Mouse (Mus musculus) limb, embryonic 11.5 days (tissue): ENCODE data around the gene Slc13a4. TPM values are rescaled to one million over a fixed set of nuclear protein-coding genes. Genes with fewer than 3 reads are reported as not detected.

Experiments
- ATAC-seq: fragments of 200-750 bp; cut with Nextera tagmentation; 2 replicates; pipeline ENCODE4 v1.8.0; 2017; ENCODE audit warnings: low read depth; ENCODE audit not compliant: insufficient number of reproducible peaks, low FRiP score, low TSS enrichment
- DNase-seq: peaks from one replicate; pipeline ENCODE4 v3.0.0-alpha.2; 2015; ENCODE audit warnings: low spot score
- H3K27ac ChIP-seq: fragments of 300-500 bp; sonication (generic); replicated peaks from 2 replicates; pipeline ENCODE4 v1.5.1; 2014; ENCODE audit warnings: low read depth, mild to moderate bottlenecking, low read length
- H3K27me3 ChIP-seq: fragments of 300-500 bp; sonication (generic); 2 replicates; pipeline ENCODE4 v1.6.1; 2014; ENCODE audit warnings: mild to moderate bottlenecking, low read length, mixed read lengths; ENCODE audit not compliant: control insufficient read depth, insufficient read depth
- H3K36me3 ChIP-seq: fragments of 300-500 bp; sonication (generic); 2 replicates; pipeline ENCODE4 v1.6.1; 2014; ENCODE audit warnings: mild to moderate bottlenecking, low read length, moderate library complexity, mixed read lengths; ENCODE audit not compliant: control insufficient read depth, insufficient read depth
- H3K4me1 ChIP-seq: fragments of 300-500 bp; sonication (generic); 2 replicates; pipeline ENCODE4 v1.6.1; 2014; ENCODE audit warnings: low read length, mixed read lengths; ENCODE audit not compliant: control insufficient read depth, insufficient read depth
- H3K4me2 ChIP-seq: fragments of 300-500 bp; sonication (generic); 2 replicates; pipeline ENCODE4 v1.6.1; 2014; ENCODE audit warnings: low read depth, mild to moderate bottlenecking, moderate library complexity; ENCODE audit not compliant: severe bottlenecking
- H3K4me3 ChIP-seq: fragments of 300-500 bp; sonication (generic); 2 replicates; pipeline ENCODE4 v1.5.1; 2014; ENCODE audit warnings: low read depth, low read length
- H3K9ac ChIP-seq: fragments of 300-500 bp; sonication (generic); 2 replicates; pipeline ENCODE4 v1.6.1; 2014; ENCODE audit warnings: mild to moderate bottlenecking, low read length
- H3K9me3 ChIP-seq: fragments of 300-500 bp; sonication (generic); 2 replicates; pipeline ENCODE4 v1.6.1; 2016; ENCODE audit warnings: low read length; ENCODE audit not compliant: control insufficient read depth
- WGBS: fragments of 180-500 bp; shearing (Covaris S2); extraction: QIAGEN DNeasy Blood & Tissue Kit; methylation state at CpG from one replicate; pipeline ENCODE4 v1.1.7; 2014; 5-methylcytosine and 5-hydroxymethylcytosine counted together
- polyA plus RNA-seq: library from polyadenylated mRNA; unstranded; fragments of >200 nt; fragmentation: Nextera tagmentation; extraction: Ambion mirVana; gene quantifications from 2 replicates; pipeline ENCODE4 v1.2.1, GENCODE M21; 2014

Gene Slc13a4
- polyA plus RNA-seq, 1 experiment from 2014 or later: 0.13 TPM

GRCm38 (mm10) chr6:35297516-35298227, 10.3 kb downstream of the Slc13a4 start:
- H3K4me1 ChIP-seq: no peaks in the 10 kb centered on the region
- DNase-seq (no peak), ATAC-seq (no peak)
- no peak overlapping the region for H3K27ac ChIP-seq
- no peaks in the 10 kb centered on the region for H3K27me3 ChIP-seq
- no peak overlapping the region for H3K9ac ChIP-seq
- H3K4me2 ChIP-seq: no peak overlapping the region
- H3K4me3 ChIP-seq: no peak overlapping the region
- WGBS: 90% methylated on average over 7 of the region's 7 CpGs
- H3K36me3 ChIP-seq: no peaks in the 10 kb centered on the region
- H3K9me3 ChIP-seq: no peaks in the 10 kb centered on the region

- H3K27ac ChIP-seq: no peak overlapping the region
Measured at GRCm38 (mm10) chr6:35297001-35297400, 10.9 kb downstream of the Slc13a4 start.

GRCm38 (mm10) chr6:35294964-35295363, 13.0 kb downstream of the Slc13a4 start:
- Histone ChIP-seq H3K27ac (no peak overlapping the region), H3K4me2 (no peak overlapping the region), H3K27me3 (no peaks in the 10 kb centered on the region), H3K36me3 (no peaks in the 10 kb centered on the region), H3K9me3 (no peaks in the 10 kb centered on the region), H3K4me1 (no peaks in the 10 kb centered on the region), H3K9ac (no peak overlapping the region), H3K4me3 (no peak overlapping the region)
- no peak for DNase-seq
- ATAC-seq: no peak
- WGBS: 88% methylated on average over 2 of the region's 2 CpGs

More at GRCm38 (mm10) chr6:35297001-35297400, 10.9 kb downstream of the Slc13a4 start:
- no peak overlapping the region for H3K4me2 ChIP-seq
- DNase-seq: no peak
- no peak overlapping the region for H3K4me3 ChIP-seq
- no peak overlapping the region for H3K9ac ChIP-seq
- no peaks in the 10 kb centered on the region for H3K27me3 ChIP-seq
- no peaks in the 10 kb centered on the region for H3K36me3 ChIP-seq
- no peaks in the 10 kb centered on the region for H3K9me3 ChIP-seq
- no peaks in the 10 kb centered on the region for H3K4me1 ChIP-seq
- no peak for ATAC-seq
- whole genome bisulfite sequencing: 74% methylated on average over 2 of the region's 2 CpGs

- Histone ChIP-seq H3K27me3 (no peaks in the 10 kb centered on the region), H3K9me3 (no peaks in the 10 kb centered on the region), H3K27ac (no peak overlapping the region), H3K4me3 (no peak overlapping the region), H3K9ac (no peak overlapping the region), H3K4me1 (peaks cover 7% of the 10 kb centered on the region; the same call in 1 of the 2 replicates), H3K36me3 (no peaks in the 10 kb centered on the region), H3K4me2 (no peak overlapping the region)
- ATAC-seq (no peak), DNase-seq (no peak)
- WGBS: 86% methylated on average over 8 of the region's 8 CpGs
Measured at GRCm38 (mm10) chr6:35289676-35290075, 18.3 kb downstream of the Slc13a4 start.

GRCm38 (mm10) chr6:35288920-35289319, 19.0 kb downstream of the Slc13a4 start:
- DNase-seq: peak; percentile 32
- WGBS: 60% methylated on average over 7 of the region's 7 CpGs

GRCm38 (mm10) chr6:35288114-35288761, 19.7 kb downstream of the Slc13a4 start:
- Histone ChIP-seq H3K9me3 (no peaks in the 10 kb centered on the region), H3K4me1 (peaks cover 7% of the 10 kb centered on the region; the same call in 1 of the 2 replicates), H3K4me2 (no peak overlapping the region), H3K9ac (no peak overlapping the region), H3K36me3 (no peaks in the 10 kb centered on the region), H3K4me3 (no peak overlapping the region), H3K27me3 (no peaks in the 10 kb centered on the region), H3K27ac (no peak overlapping the region)
- DNase-seq: no peak
- ATAC-seq: no peak
- WGBS: 83% methylated on average over 11 of the region's 11 CpGs

More at GRCm38 (mm10) chr6:35288920-35289319, 19.0 kb downstream of the Slc13a4 start:
- H3K4me3 ChIP-seq: no peak overlapping the region
- H3K27ac ChIP-seq: no peak overlapping the region
- peaks cover 7% of the 10 kb centered on the region; the same call in 1 of the 2 replicates for H3K4me1 ChIP-seq
- no peak overlapping the region for H3K9ac ChIP-seq
- no peaks in the 10 kb centered on the region for H3K9me3 ChIP-seq
- H3K4me2 ChIP-seq: no peak overlapping the region
- no peaks in the 10 kb centered on the region for H3K36me3 ChIP-seq
- no peak for ATAC-seq
- no peaks in the 10 kb centered on the region for H3K27me3 ChIP-seq

- no peaks in the 10 kb centered on the region for H3K27me3 ChIP-seq
- no peak overlapping the region for H3K27ac ChIP-seq
- 83% methylated on average over 10 of the region's 10 CpGs for WGBS
Measured at GRCm38 (mm10) chr6:35279306-35279705, 28.6 kb downstream of the Slc13a4 start.

GRCm38 (mm10) chr6:35277903-35278587, 29.9 kb downstream of the Slc13a4 start:
- Histone ChIP-seq H3K9me3 (no peaks in the 10 kb centered on the region), H3K4me3 (no peak overlapping the region), H3K27me3 (no peaks in the 10 kb centered on the region), H3K4me2 (no peak overlapping the region), H3K4me1 (no peaks in the 10 kb centered on the region), H3K27ac (no peak overlapping the region), H3K9ac (no peak overlapping the region), H3K36me3 (no peaks in the 10 kb centered on the region)
- WGBS: 59% methylated on average over 10 of the region's 10 CpGs
- DNase-seq: no peak
- ATAC-seq: no peak

More at GRCm38 (mm10) chr6:35279306-35279705, 28.6 kb downstream of the Slc13a4 start:
- ATAC-seq (no peak), DNase-seq (no peak)
- H3K9ac ChIP-seq: no peak overlapping the region
- H3K36me3 ChIP-seq: no peaks in the 10 kb centered on the region
- H3K9me3 ChIP-seq: no peaks in the 10 kb centered on the region
- no peaks in the 10 kb centered on the region for H3K4me1 ChIP-seq
- no peak overlapping the region for H3K4me2 ChIP-seq
- no peak overlapping the region for H3K4me3 ChIP-seq
